8 mouse cellular contexts compared by ENCODE assay signal in genomic region chr3:121262521-121263204, GRCm38 (mm10). TPM values are rescaled to one million over a fixed set of nuclear protein-coding genes. Genes with fewer than 3 reads are reported as not detected.
DNase-seq lines count a peak whose midpoint lies in the region; ATAC-seq lines count a peak whose summit lies in the region.

No protein-coding gene starts in this region.

- peak; percentile 51 for ATAC-seq in frontal cortex, adult (ENCODE audit: low TSS enrichment)
- ATAC-seq in hindbrain, embryonic 14.5 days (ENCODE audit: low FRiP score): peak; percentile 90
- peak; percentile 86 for ATAC-seq in limb, embryonic 12.5 days (ENCODE audit: insufficient number of reproducible peaks, insufficient read depth, low FRiP score, low TSS enrichment, low read depth)
- ATAC-seq in midbrain, embryonic 11.5 days (ENCODE audit: low FRiP score): peak; percentile 94

- peak overlapping the region; percentile 75 for H3K27ac ChIP-seq in hindbrain, embryonic 14.5 days
- no peak overlapping the region for H3K27ac ChIP-seq in limb, embryonic 12.5 days
- no peak overlapping the region for H3K27ac ChIP-seq in midbrain, embryonic 11.5 days (ENCODE audit: low read depth, low read length)

- H3K4me3 ChIP-seq in hindbrain, embryonic 14.5 days (replicated peaks; ENCODE audit: low read length): peak overlapping the region; percentile 71
- H3K4me3 ChIP-seq in limb, embryonic 12.5 days (replicated peaks): peak overlapping the region; percentile 74
- peak overlapping the region; percentile 74 for H3K4me3 ChIP-seq in midbrain, embryonic 11.5 days (ENCODE audit: low read depth, low read length)

- no peaks in the 10 kb centered on the region for H3K36me3 ChIP-seq in hindbrain, embryonic 14.5 days (replicated peaks; ENCODE audit: control insufficient read depth, insufficient read depth)
- no peaks in the 10 kb centered on the region for H3K36me3 ChIP-seq in limb, embryonic 12.5 days
- no peaks in the 10 kb centered on the region for H3K36me3 ChIP-seq in midbrain, embryonic 11.5 days (ENCODE audit: control insufficient read depth, insufficient read depth, low read length)

- peaks cover 47% of the 10 kb centered on the region for H3K27me3 ChIP-seq in hindbrain, embryonic 14.5 days (ENCODE audit: control insufficient read depth, insufficient read depth, low read length)
- peaks cover 72% of the 10 kb centered on the region for H3K27me3 ChIP-seq in limb, embryonic 12.5 days
- peaks cover 38% of the 10 kb centered on the region for H3K27me3 ChIP-seq in midbrain, embryonic 11.5 days (ENCODE audit: control insufficient read depth, insufficient read depth, low read length)

- peak overlapping the region; percentile 88 for H3K9ac ChIP-seq in hindbrain, embryonic 14.5 days
- H3K9ac ChIP-seq in limb, embryonic 12.5 days (replicated peaks): peak overlapping the region; percentile 71
- H3K9ac ChIP-seq in midbrain, embryonic 11.5 days (ENCODE audit: low read length): peak overlapping the region; percentile 79

- DNase-seq in frontal cortex, postnatal 25 days (ENCODE audit: low spot score in 2 of 2): no peak
- DNase-seq in cerebellum, adult 9-11 months: peak; percentile 81
- peak; percentile 55 for DNase-seq in forelimb bud, embryonic 11.5 days (ENCODE audit: low read depth, low spot score)
- peak; percentile 61 for DNase-seq in hindbrain, embryonic 14.5 days (ENCODE audit: low spot score)
- DNase-seq in midbrain, embryonic 11.5 days (ENCODE audit: low spot score, missing footprints): peak; percentile 97
- DNase-seq in right cerebral cortex, postnatal 36 days (ENCODE audit: low spot score in 2 of 2): peak; percentile 18 to 23

- under 1% methylated on average over 96 of the region's 97 CpGs for WGBS in hindbrain, embryonic 14.5 days
- under 1% methylated on average over 92 of the region's 97 CpGs for WGBS in limb, embryonic 12.5 days
- WGBS in midbrain, embryonic 11.5 days: under 1% methylated on average over 79 of the region's 97 CpGs

- H3K9me3 ChIP-seq in hindbrain, embryonic 14.5 days (ENCODE audit: control insufficient read depth, low read length): no peaks in the 10 kb centered on the region
- H3K9me3 ChIP-seq in limb, embryonic 12.5 days: no peaks in the 10 kb centered on the region
- H3K9me3 ChIP-seq in midbrain, embryonic 11.5 days (ENCODE audit: control insufficient read depth, low read length): no peaks in the 10 kb centered on the region

- H3K4me2 ChIP-seq in hindbrain, embryonic 14.5 days (replicated peaks): peak overlapping the region; percentile 97
- peak overlapping the region; percentile 99 for H3K4me2 ChIP-seq in limb, embryonic 12.5 days
- peak overlapping the region; percentile 99 for H3K4me2 ChIP-seq in midbrain, embryonic 11.5 days

- H3K4me1 ChIP-seq in hindbrain, embryonic 14.5 days (replicated peaks; ENCODE audit: control insufficient read depth, insufficient read depth, low read length): 0 out of 2 replicates have a peak, but pooled peaks cover 4% of the 10 kb centered on the region
- no peaks in the 10 kb centered on the region; the same call in 1 of the 2 replicates for H3K4me1 ChIP-seq in limb, embryonic 12.5 days (replicated peaks)
- peaks cover 6% of the 10 kb centered on the region for H3K4me1 ChIP-seq in midbrain, embryonic 11.5 days (ENCODE audit: control insufficient read depth, insufficient read depth, low read length)

RNA-seq across cellular contexts. Expression of gene Tmem56, which starts 20.2 kb away (rescaled TPM):
- 4.3 and 5.0 TPM in 2 replicates for polyA plus RNA-seq in hindbrain, embryonic 14.5 days (2014; fragmentation: Nextera tagmentation; extraction: Ambion mirVana)
- polyA plus RNA-seq in limb, embryonic 12.5 days (2016; fragmentation: Nextera tagmentation; extraction: Ambion mirVana): 0.55 and 0.86 TPM in 2 replicates
- 1.2 and 1.5 TPM in 2 replicates for polyA plus RNA-seq in midbrain, embryonic 11.5 days (2014; fragmentation: Nextera tagmentation; extraction: Ambion mirVana)

RNA-seq across cellular contexts. Expression of gene Alg14, which starts 28.9 kb away (rescaled TPM):
- polyA plus RNA-seq in hindbrain, embryonic 14.5 days (2014; fragmentation: Nextera tagmentation; extraction: Ambion mirVana): 35.0 and 47.1 TPM in 2 replicates
- polyA plus RNA-seq in limb, embryonic 12.5 days (2016; fragmentation: Nextera tagmentation; extraction: Ambion mirVana): 28.5 and 32.2 TPM in 2 replicates
- 37.6 and 38.0 TPM in 2 replicates for polyA plus RNA-seq in midbrain, embryonic 11.5 days (2014; fragmentation: Nextera tagmentation; extraction: Ambion mirVana)

Comparison
In these comparisons a context has a peak if more than half of its experiments do, and no peak if none do; other contexts are left out.
1. DNase-seq: peak in cerebellum, adult 9-11 months (single experiment), forelimb bud, embryonic 11.5 days (single experiment), hindbrain, embryonic 14.5 days (single experiment), midbrain, embryonic 11.5 days (single experiment) and right cerebral cortex, postnatal 36 days (2 of 2); none in frontal cortex, postnatal 25 days (0 of 2).
2. Peak in every context shown above with its lines, with median percentiles within 50 percentile points of each other: ATAC-seq, H3K4me2 ChIP-seq, H3K4me3 ChIP-seq and H3K9ac ChIP-seq.